Mouse (Mus musculus): ENCODE measurements around the gene Nrap.

DNA sequence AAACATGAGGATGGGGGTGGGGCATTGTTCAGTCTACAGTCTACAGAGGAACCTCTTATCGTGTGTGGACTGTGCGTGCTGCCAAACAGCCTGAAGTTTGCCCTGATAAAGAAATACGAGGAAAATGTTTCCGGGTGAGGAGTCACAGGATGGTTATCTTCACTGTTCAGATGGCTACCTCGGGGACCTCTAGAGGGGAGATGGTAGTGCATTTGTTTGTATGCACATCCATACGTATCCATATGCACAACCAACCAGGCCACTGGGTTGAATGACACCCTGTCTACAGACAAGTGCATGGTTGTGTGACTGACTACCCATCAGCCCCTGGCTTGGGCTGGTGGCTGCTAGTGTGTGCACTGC is 49.2 kb upstream of the Nrap start:
- TF ChIP-seq REST (IDR thresholded peaks at IDR 0.05; ENCODE audit: insufficient read depth, insufficient read length) (no peak), POLR2A (IDR thresholded peaks at IDR 0.05; ENCODE audit: insufficient read length, low read depth) (no peak), MYOG (IDR thresholded peaks at IDR 0.05; ENCODE audit: control insufficient read depth in 1 of 3, insufficient read depth in 1 of 3, insufficient read length in 2 of 3, low read depth in 2 of 3) (no peak), USF1 (IDR thresholded peaks at IDR 0.05; ENCODE audit: low read depth) (no peak), E2F4 (IDR thresholded peaks at IDR 0.05; ENCODE audit: insufficient read depth) (no peak), TCF3 (IDR thresholded peaks at IDR 0.05; ENCODE audit: insufficient read length, low read depth) (no peak), POLR2AphosphoS2 (IDR thresholded peaks at IDR 0.05; ENCODE audit: insufficient read length, low read depth) (no peak), MAX (IDR thresholded peaks at IDR 0.05; ENCODE audit: low read depth) (no peak), SRF (IDR thresholded peaks at IDR 0.05; ENCODE audit: control insufficient read depth, insufficient read length, low read depth) (no peak), MYOD1 (IDR thresholded peaks at IDR 0.05; ENCODE audit: control insufficient read depth in 1 of 3, insufficient read length in 2 of 3, low read depth in 2 of 3) (no peak), CEBPB (IDR thresholded peaks at IDR 0.05; ENCODE audit: insufficient read depth, poor library complexity, severe bottlenecking) (no peak), TCF12 (IDR thresholded peaks at IDR 0.05; ENCODE audit: insufficient read depth, poor library complexity, severe bottlenecking) (no peak)
